Mouse (Mus musculus) hindbrain, embryonic 16.5 days (tissue): Measurements from ENCODE around the gene Hecw2. TPM values are rescaled to one million over a fixed set of nuclear protein-coding genes. Genes with fewer than 3 reads are reported as not detected.

Experiments
- ATAC-seq: fragments of 200-750 bp; cut with Nextera tagmentation; 2 replicates; pipeline ENCODE4 v1.8.0; 2017; ENCODE audit warnings: moderate TSS enrichment, moderate library complexity
- H3K27ac ChIP-seq: fragments of 300-500 bp; sonication (generic); 2 replicates; pipeline ENCODE4 v1.5.1; 2014; ENCODE audit warnings: low read depth, mild to moderate bottlenecking, control low read depth, low read length, moderate library complexity
- H3K27me3 ChIP-seq: fragments of 300-500 bp; sonication (generic); replicated peaks from 2 replicates; pipeline ENCODE4 v1.6.1; 2014; ENCODE audit warnings: low read length; ENCODE audit not compliant: control insufficient read depth, insufficient read depth
- H3K36me3 ChIP-seq: fragments of 300-500 bp; sonication (generic); 2 replicates; pipeline ENCODE4 v1.6.1; 2014; ENCODE audit warnings: mild to moderate bottlenecking, low read length, moderate library complexity, mixed read lengths; ENCODE audit not compliant: control insufficient read depth, insufficient read depth
- H3K4me1 ChIP-seq: fragments of 300-500 bp; sonication (generic); 2 replicates; pipeline ENCODE4 v1.6.1; 2014; ENCODE audit warnings: low read depth, low read length; ENCODE audit not compliant: control insufficient read depth, insufficient read depth
- H3K4me2 ChIP-seq: fragments of 300-500 bp; sonication (generic); 2 replicates; pipeline ENCODE4 v1.6.1; 2014; ENCODE audit warnings: mild to moderate bottlenecking, low read length, control low read depth, moderate library complexity
- H3K4me3 ChIP-seq: fragments of 300-500 bp; sonication (generic); 2 replicates; pipeline ENCODE4 v1.5.1; 2014; ENCODE audit warnings: mild to moderate bottlenecking, low read length, control low read depth, moderate library complexity
- H3K9ac ChIP-seq: fragments of 300-500 bp; sonication (generic); 2 replicates; pipeline ENCODE4 v1.6.1; 2014; ENCODE audit warnings: low read depth, mild to moderate bottlenecking, control low read depth, low read length, moderate library complexity
- H3K9me3 ChIP-seq: fragments of 300-500 bp; sonication (generic); 2 replicates; pipeline ENCODE4 v1.6.1; 2014; ENCODE audit warnings: mild to moderate bottlenecking, low read length, moderate library complexity; ENCODE audit not compliant: control insufficient read depth
- WGBS: fragments of 180-500 bp; shearing (Covaris S2); extraction: QIAGEN DNeasy Blood & Tissue Kit; methylation state at CpG from one replicate; pipeline ENCODE4 v1.1.7; 2014; 5-methylcytosine and 5-hydroxymethylcytosine counted together
- microRNA-seq: library from miRNA; unstranded; fragments of <30 nt; microRNA quantifications from one replicate; pipeline ENCODE4, GENCODE M21; 2017
- polyA plus RNA-seq: library from polyadenylated mRNA; unstranded; fragments of >200 nt; fragmentation: Nextera tagmentation; extraction: Ambion mirVana; gene quantifications from 2 replicates; pipeline ENCODE4 v1.2.1, GENCODE M21; 2015

Gene Hecw2
- polyA plus RNA-seq, 1 experiment from 2014 or later = 8.0 TPM

- Histone ChIP-seq H3K36me3 (no peaks in the 10 kb centered on the region), H3K4me2 (no peak overlapping the region), H3K9ac (no peak overlapping the region), H3K27me3 (no peaks in the 10 kb centered on the region), H3K9me3 (no peaks in the 10 kb centered on the region), H3K4me3 (no peak overlapping the region), H3K4me1 (no peaks in the 10 kb centered on the region), H3K27ac (no peak overlapping the region)
- 94% methylated on average over 6 of the region's 6 CpGs for WGBS
- ATAC-seq = no peak
Observed at GRCm38 (mm10) chr1:53771476-53771875, 423.5 kb downstream of the Hecw2 start.

GRCm38 (mm10) chr1:53766112-53766511, 428.9 kb downstream of the Hecw2 start:
- no peak for ATAC-seq
- Histone ChIP-seq H3K9ac (no peak overlapping the region), H3K27me3 (no peaks in the 10 kb centered on the region), H3K27ac (no peak overlapping the region), H3K9me3 (no peaks in the 10 kb centered on the region), H3K4me2 (no peak overlapping the region), H3K4me3 (no peak overlapping the region), H3K4me1 (no peaks in the 10 kb centered on the region), H3K36me3 (no peaks in the 10 kb centered on the region)
- WGBS = 76% methylated on average over 2 of the region's 2 CpGs

- no peak overlapping the region for H3K9ac ChIP-seq
- no peak overlapping the region for H3K4me3 ChIP-seq
- H3K27ac ChIP-seq = no peak overlapping the region
- no peaks in the 10 kb centered on the region for H3K9me3 ChIP-seq
- no peak overlapping the region for H3K4me2 ChIP-seq
- no peaks in the 10 kb centered on the region for H3K4me1 ChIP-seq
- no peaks in the 10 kb centered on the region for H3K27me3 ChIP-seq
- ATAC-seq = no peak
- no peaks in the 10 kb centered on the region for H3K36me3 ChIP-seq
- 94% methylated on average over 4 of the region's 4 CpGs for WGBS
Observed at GRCm38 (mm10) chr1:53757316-53757715, 437.7 kb downstream of the Hecw2 start.

Small RNAs within 50 kb of the gene (microRNA-seq; reads per million reads assigned to microRNA genes)
- not detected for gene Mir7681

Other genes starting within 250 kb of the Hecw2 start
- gene Ccdc150, start 55.5 kb upstream of the Hecw2 start, polyA plus RNA-seq = 0.11 and 0.21 TPM in 2 replicates
- 22.2 and 23.6 TPM in 2 replicates for gene Gtf3c3, start 243.8 kb upstream of the Hecw2 start, polyA plus RNA-seq